Mouse (Mus musculus) ES-E14 (cell line): ENCODE results near the gene Pclo.

Experiments used
- CHD2 ChIP-seq: IDR thresholded peaks from 2 replicates; pipeline ENCODE4 v1.6.1; 2014; ENCODE audit warnings: mild to moderate bottlenecking, low read depth, low read length, inconsistent platforms
- HCFC1 ChIP-seq: IDR thresholded peaks from 2 replicates; pipeline ENCODE4 v1.6.1; 2012; ENCODE audit warnings: low read length, inconsistent platforms, borderline replicate concordance; ENCODE audit not compliant: insufficient read depth
- MAFK ChIP-seq: IDR thresholded peaks from 2 replicates; pipeline ENCODE4 v1.6.1; 2014; ENCODE audit warnings: mild to moderate bottlenecking, low read depth, low read length, inconsistent platforms; ENCODE audit not compliant: insufficient read depth
- ZC3H11A ChIP-seq: IDR thresholded peaks from 2 replicates; pipeline ENCODE4 v1.6.1; 2012; ENCODE audit warnings: low read depth, mild to moderate bottlenecking, inconsistent platforms, low read length, borderline replicate concordance
- ZNF384 ChIP-seq: IDR thresholded peaks from 2 replicates; pipeline ENCODE4 v1.6.1; 2012; ENCODE audit warnings: low read depth, low read length, inconsistent platforms

- no peak for TF ChIP-seq ZC3H11A
- TF ChIP-seq CHD2: no peak
- no peak for TF ChIP-seq HCFC1
- no peak for TF ChIP-seq MAFK
- no peak for TF ChIP-seq ZNF384
Observed at GRCm38 (mm10) chr5:14539961-14540627, 25.4 kb downstream of the Pclo start.
